Mouse (Mus musculus): ENCODE measurements around the gene Nmi. TPM values are rescaled to one million over a fixed set of nuclear protein-coding genes. Genes with fewer than 3 reads are reported as not detected.
"Not testable (repeated sequence)": the region's sequence is repeated elsewhere in the genome, so short reads cannot be mapped to it uniquely, and the experiment has no call there.

Nmi gene
- 6.8 and 9.7 TPM in 2 replicates for polyA plus RNA-seq (2014; fragmentation: Nextera tagmentation; extraction: Ambion mirVana)

DNA sequence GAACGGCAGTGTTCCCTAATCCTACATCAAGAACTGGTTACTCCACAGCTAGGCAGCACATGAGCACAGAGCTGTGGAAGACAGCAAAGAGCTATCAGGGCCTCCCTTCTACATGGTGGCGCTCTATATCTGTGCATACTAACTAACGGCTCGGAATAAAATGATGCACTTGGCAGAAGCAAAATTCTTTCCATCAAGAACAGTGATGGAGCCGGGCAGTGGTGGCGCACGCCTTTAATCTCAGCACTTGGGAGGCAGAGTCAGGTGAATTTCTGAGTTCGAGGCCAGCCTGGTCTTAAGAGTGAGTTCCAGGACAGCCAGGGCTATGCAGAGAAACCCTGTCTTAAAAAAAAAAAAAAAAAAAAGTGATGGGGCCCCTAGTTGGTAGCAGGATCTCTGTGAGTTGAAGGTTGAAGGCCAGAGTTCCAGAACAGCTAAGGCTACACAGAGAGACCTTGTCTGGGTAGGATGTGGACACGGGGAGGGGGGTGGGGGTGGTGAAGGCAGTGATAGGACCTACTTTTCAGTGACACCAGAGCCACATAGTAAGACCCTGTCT is at the start of gene Nmi:
TSS of gene Nmi (minus strand) at position 85 of the 559 bp plus-strand sequence.
- Histone ChIP-seq H3K36me3 (ENCODE audit: control insufficient read depth, insufficient read depth, low read length) (no peaks in the 10 kb centered on the region), H3K27ac (ENCODE audit: low read depth, low read length) (no peak within 1 kb of the TSS), H3K4me1 (ENCODE audit: control insufficient read depth, insufficient read depth, low read length) (no peaks in the 10 kb centered on the region), H3K4me3 (ENCODE audit: low read depth, low read length) (peak within 1 kb of the TSS; percentile 43), H3K4me2 (ENCODE audit: low read depth) (peak within 1 kb of the TSS; percentile 65), H3K9me3 (ENCODE audit: control insufficient read depth, low read length) (no peaks in the 10 kb centered on the region), H3K9ac (ENCODE audit: low read length) (peak within 1 kb of the TSS; percentile 57), H3K27me3 (ENCODE audit: control insufficient read depth, insufficient read depth, low read length) (no peaks in the 10 kb centered on the region)
- ATAC-seq (ENCODE audit: insufficient read depth, low FRiP score, low TSS enrichment) = no peak
- 81% methylated on average over 9 of the region's 9 CpGs for WGBS
- no peak for DNase-seq (ENCODE audit: low spot score)

DNA sequence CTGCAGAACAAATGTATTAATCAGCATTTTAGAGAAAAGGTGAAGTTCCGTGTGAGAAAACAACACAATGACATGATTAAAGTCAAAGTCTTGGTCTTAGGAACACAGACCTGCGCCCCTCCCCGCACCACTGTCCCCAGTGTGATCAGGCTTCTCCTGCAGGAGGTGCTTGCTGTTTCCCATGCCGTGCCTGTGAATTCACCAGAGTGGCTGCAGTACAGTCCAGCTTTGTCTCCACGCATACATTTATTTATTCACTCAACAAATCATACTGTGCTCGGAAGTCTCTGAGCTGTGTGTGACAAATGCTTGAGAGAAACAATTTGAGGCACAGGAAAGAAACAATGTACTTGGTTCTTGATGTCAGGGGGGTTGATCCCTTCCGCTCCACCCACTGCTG is 43.1 kb upstream of the Nmi start:
- 34% methylated on average over 7 of the region's 7 CpGs for WGBS
- ATAC-seq (ENCODE audit: insufficient read depth, low FRiP score, low TSS enrichment) = no peak
- H3K4me1 ChIP-seq (ENCODE audit: control insufficient read depth, insufficient read depth, low read length) = no peaks in the 10 kb centered on the region
- no peaks in the 10 kb centered on the region for H3K36me3 ChIP-seq (ENCODE audit: control insufficient read depth, insufficient read depth, low read length)
- DNase-seq (ENCODE audit: low spot score) = no peak
- H3K9me3 ChIP-seq (ENCODE audit: control insufficient read depth, low read length) = no peaks in the 10 kb centered on the region
- H3K27ac ChIP-seq (ENCODE audit: low read depth, low read length) = no peak overlapping the region
- no peaks in the 10 kb centered on the region for H3K27me3 ChIP-seq (ENCODE audit: control insufficient read depth, insufficient read depth, low read length)
- no peak overlapping the region for H3K4me2 ChIP-seq (ENCODE audit: low read depth)
- H3K4me3 ChIP-seq (ENCODE audit: low read depth, low read length) = no peak overlapping the region
- no peak overlapping the region for H3K9ac ChIP-seq (ENCODE audit: low read length)

DNA sequence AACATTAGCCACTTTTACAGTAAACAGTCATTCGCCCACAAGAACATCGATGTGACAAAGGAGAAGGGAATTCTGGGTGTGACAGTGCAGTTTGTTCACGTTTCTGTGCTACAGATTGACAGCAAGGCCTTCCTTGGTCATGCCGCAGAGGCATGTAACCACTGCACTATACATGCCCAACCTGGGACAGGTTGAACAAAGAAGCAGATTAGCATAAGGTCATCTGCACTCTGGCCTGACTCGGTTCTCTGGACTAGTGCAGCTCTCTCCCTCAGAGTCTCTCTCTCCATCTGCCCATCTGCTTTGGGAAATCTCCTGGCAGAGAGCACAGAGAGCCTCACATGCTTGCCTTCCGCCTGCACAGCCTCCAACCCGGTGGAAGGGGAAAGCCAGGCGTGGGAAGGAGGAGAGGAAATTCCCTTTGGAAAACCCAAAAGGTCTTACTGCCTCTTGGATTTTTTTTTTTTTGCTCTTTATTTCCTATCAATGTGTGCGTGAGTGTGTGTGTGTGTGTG is 40.1 kb upstream of the Nmi start:
- H3K27me3 ChIP-seq (ENCODE audit: control insufficient read depth, insufficient read depth, low read length) = no peaks in the 10 kb centered on the region
- H3K9me3 ChIP-seq (ENCODE audit: control insufficient read depth, low read length) = no peaks in the 10 kb centered on the region
- no peak overlapping the region for H3K4me3 ChIP-seq (ENCODE audit: low read depth, low read length)
- H3K9ac ChIP-seq (ENCODE audit: low read length) = no peak overlapping the region
- H3K27ac ChIP-seq (ENCODE audit: low read depth, low read length) = no peak overlapping the region
- no peak for ATAC-seq (ENCODE audit: insufficient read depth, low FRiP score, low TSS enrichment)
- DNase-seq (ENCODE audit: low spot score) = no peak
- no peaks in the 10 kb centered on the region for H3K36me3 ChIP-seq (ENCODE audit: control insufficient read depth, insufficient read depth, low read length)
- 73% methylated on average over 9 of the region's 9 CpGs for WGBS
- no peak overlapping the region for H3K4me2 ChIP-seq (ENCODE audit: low read depth)
- no peaks in the 10 kb centered on the region for H3K4me1 ChIP-seq (ENCODE audit: control insufficient read depth, insufficient read depth, low read length)

DNA sequence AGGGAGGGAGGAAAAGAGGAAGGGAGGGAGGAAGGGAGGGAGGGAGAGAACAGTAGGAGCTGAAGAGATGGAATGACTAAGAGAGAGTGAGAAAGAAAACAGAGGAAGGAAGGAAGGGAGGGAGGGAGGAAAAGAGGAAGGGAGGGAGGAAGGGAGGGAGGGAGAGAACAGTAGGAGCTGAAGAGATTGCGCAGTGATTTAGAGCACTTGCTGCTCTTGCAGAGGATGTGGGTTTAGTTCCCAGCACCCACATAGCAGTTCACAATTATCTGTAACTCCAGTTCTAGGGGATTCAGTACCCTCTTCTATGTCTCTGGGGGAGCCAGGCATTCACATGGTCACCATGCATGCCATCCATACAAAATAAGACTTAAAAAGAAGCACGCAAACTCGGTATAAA is 38.5 kb upstream of the Nmi start:
- not testable (repeated sequence) for H3K27ac ChIP-seq (ENCODE audit: low read depth, low read length); H3K27me3 ChIP-seq (ENCODE audit: control insufficient read depth, insufficient read depth, low read length); ATAC-seq (ENCODE audit: insufficient read depth, low FRiP score, low TSS enrichment); H3K36me3 ChIP-seq (ENCODE audit: control insufficient read depth, insufficient read depth, low read length); H3K9me3 ChIP-seq (ENCODE audit: control insufficient read depth, low read length); H3K4me1 ChIP-seq (ENCODE audit: control insufficient read depth, insufficient read depth, low read length); H3K4me2 ChIP-seq (ENCODE audit: low read depth); DNase-seq (ENCODE audit: low spot score); H3K9ac ChIP-seq (ENCODE audit: low read length); H3K4me3 ChIP-seq (ENCODE audit: low read depth, low read length)
- 90% methylated on average over 3 of the region's 3 CpGs for WGBS

DNA sequence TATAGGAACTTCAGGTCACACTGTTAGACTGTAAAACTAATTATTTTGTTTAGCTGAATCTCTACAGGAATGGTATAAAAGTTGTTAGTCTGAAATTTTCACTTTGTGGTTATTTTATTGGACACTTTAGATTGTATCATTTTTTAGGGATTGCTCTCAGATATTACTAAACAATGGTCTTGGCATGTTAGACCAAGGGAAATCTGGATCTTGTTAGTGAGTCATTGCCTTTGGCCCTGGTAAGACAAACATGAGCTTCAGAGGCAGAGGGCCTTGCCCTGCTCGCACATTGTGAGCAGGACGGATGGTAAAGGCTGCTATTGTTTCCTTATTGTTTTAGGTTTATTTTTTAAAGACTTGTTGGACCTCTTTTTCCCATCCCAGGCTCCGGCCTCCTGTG is 33.1 kb upstream of the Nmi start:
- DNase-seq (ENCODE audit: low spot score) (no peak), ATAC-seq (ENCODE audit: insufficient read depth, low FRiP score, low TSS enrichment) (no peak)
- Histone ChIP-seq H3K27me3 (ENCODE audit: control insufficient read depth, insufficient read depth, low read length) (no peaks in the 10 kb centered on the region), H3K36me3 (ENCODE audit: control insufficient read depth, insufficient read depth, low read length) (no peaks in the 10 kb centered on the region), H3K27ac (ENCODE audit: low read depth, low read length) (no peak overlapping the region), H3K4me1 (ENCODE audit: control insufficient read depth, insufficient read depth, low read length) (no peaks in the 10 kb centered on the region), H3K9ac (ENCODE audit: low read length) (no peak overlapping the region), H3K9me3 (ENCODE audit: control insufficient read depth, low read length) (no peaks in the 10 kb centered on the region), H3K4me2 (ENCODE audit: low read depth) (no peak overlapping the region), H3K4me3 (ENCODE audit: low read depth, low read length) (no peak overlapping the region)
- 66% methylated on average over 3 of the region's 3 CpGs for WGBS

DNA sequence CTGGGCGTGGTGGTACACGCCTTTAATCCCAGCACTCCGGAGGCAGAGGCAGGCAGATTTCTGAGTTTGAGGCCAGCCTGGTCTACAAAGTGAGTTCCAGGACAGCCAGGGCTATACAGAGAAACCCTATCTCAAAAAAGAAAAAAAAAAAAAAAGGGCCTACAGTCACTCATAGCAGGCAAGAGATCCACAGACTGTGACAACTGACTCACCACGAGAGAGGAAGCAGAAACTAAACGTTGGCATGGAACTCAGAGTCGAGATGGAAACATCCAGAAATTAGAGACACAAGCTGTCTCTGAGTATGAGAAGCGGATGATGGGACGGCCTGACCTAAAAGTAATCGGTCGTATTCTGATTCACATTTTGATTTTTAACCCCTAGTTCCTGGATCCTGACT is 29.0 kb upstream of the Nmi start:
- 92% methylated on average over 10 of the region's 10 CpGs for WGBS
- not testable (repeated sequence) for H3K36me3 ChIP-seq (ENCODE audit: control insufficient read depth, insufficient read depth, low read length)

DNA sequence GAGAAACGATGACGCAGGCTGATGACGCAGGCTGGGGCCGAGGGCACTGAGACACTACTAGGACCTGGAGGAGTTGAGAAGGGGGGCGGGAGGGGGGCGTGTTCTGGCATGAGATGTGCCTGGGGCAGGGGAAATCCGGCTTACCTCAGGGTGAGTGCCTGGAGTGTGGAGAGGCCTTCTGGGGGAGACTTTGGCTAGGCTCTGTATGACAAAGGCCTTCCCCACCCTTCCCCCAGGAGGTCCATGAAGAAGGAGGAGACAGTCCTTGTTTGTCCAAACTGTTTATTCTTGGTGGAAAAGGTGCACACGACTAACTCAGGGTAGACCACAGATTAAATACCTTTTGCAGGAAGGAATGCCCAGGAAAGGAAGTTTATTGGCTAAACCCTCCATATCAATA is 28.2 kb upstream of the Nmi start:
- Histone ChIP-seq H3K4me3 (ENCODE audit: low read depth, low read length) (no peak overlapping the region), H3K36me3 (ENCODE audit: control insufficient read depth, insufficient read depth, low read length) (no peaks in the 10 kb centered on the region), H3K4me1 (ENCODE audit: control insufficient read depth, insufficient read depth, low read length) (no peaks in the 10 kb centered on the region), H3K9me3 (ENCODE audit: control insufficient read depth, low read length) (no peaks in the 10 kb centered on the region), H3K4me2 (ENCODE audit: low read depth) (no peak overlapping the region), H3K27ac (ENCODE audit: low read depth, low read length) (no peak overlapping the region), H3K9ac (ENCODE audit: low read length) (no peak overlapping the region), H3K27me3 (ENCODE audit: control insufficient read depth, insufficient read depth, low read length) (no peaks in the 10 kb centered on the region)
- no peak for DNase-seq (ENCODE audit: low spot score)
- ATAC-seq (ENCODE audit: insufficient read depth, low FRiP score, low TSS enrichment) = no peak
- 84% methylated on average over 8 of the region's 8 CpGs for WGBS

More for the DNA sequence above, 29.0 kb upstream of the Nmi start:
- not testable (repeated sequence) for H3K4me1 ChIP-seq (ENCODE audit: control insufficient read depth, insufficient read depth, low read length); H3K9ac ChIP-seq (ENCODE audit: low read length); H3K4me3 ChIP-seq (ENCODE audit: low read depth, low read length); H3K27me3 ChIP-seq (ENCODE audit: control insufficient read depth, insufficient read depth, low read length); ATAC-seq (ENCODE audit: insufficient read depth, low FRiP score, low TSS enrichment); H3K27ac ChIP-seq (ENCODE audit: low read depth, low read length); DNase-seq (ENCODE audit: low spot score); H3K4me2 ChIP-seq (ENCODE audit: low read depth); H3K9me3 ChIP-seq (ENCODE audit: control insufficient read depth, low read length)

DNA sequence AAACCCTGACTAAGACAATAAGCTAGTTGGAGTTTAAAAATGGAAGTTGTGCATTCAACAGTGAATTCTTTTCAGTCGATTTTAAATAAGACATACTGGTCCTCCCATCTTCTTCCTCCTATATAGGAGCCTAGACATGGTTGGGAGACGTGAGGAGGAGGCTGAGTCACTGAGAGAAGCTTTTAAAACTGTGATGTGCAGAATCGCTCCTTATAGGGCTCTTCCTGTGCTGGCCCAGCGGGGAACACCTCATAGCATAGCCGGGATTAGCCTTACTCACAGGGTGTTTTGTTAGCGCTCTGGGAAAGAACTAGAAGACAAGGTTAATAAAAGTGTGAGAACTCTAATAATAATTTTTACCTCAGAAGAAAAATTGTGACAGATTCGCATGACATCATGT is 26.7 kb upstream of the Nmi start:
- H3K27me3 ChIP-seq (ENCODE audit: control insufficient read depth, insufficient read depth, low read length) = no peaks in the 10 kb centered on the region
- DNase-seq (ENCODE audit: low spot score) = no peak
- ATAC-seq (ENCODE audit: insufficient read depth, low FRiP score, low TSS enrichment) = no peak
- no peak overlapping the region for H3K9ac ChIP-seq (ENCODE audit: low read length)
- H3K9me3 ChIP-seq (ENCODE audit: control insufficient read depth, low read length) = no peaks in the 10 kb centered on the region
- H3K4me3 ChIP-seq (ENCODE audit: low read depth, low read length) = no peak overlapping the region
- H3K36me3 ChIP-seq (ENCODE audit: control insufficient read depth, insufficient read depth, low read length) = no peaks in the 10 kb centered on the region
- no peak overlapping the region for H3K4me2 ChIP-seq (ENCODE audit: low read depth)
- H3K4me1 ChIP-seq (ENCODE audit: control insufficient read depth, insufficient read depth, low read length) = no peaks in the 10 kb centered on the region
- H3K27ac ChIP-seq (ENCODE audit: low read depth, low read length) = no peak overlapping the region
- WGBS = 60% methylated on average over 7 of the region's 7 CpGs

DNA sequence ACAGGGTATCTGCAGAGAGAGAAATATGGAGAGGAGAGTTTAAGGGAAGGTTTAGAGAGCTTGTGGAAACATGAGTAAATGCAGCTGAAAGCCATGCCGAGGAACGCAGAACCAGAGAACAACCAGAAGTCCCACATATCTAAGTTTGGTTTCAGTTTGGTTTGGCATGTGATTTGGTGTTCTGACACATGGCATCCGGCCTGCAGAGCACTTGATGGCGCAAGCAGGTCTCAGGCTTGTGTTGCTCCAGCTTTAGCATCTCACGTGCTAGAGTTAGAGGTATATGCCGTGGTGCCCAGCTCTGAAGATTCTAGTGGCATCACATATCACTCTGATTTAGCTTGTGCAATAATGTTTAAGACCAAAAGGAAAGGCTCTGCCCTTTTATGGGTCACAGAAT is 18.2 kb upstream of the Nmi start:
- no peak for ATAC-seq (ENCODE audit: insufficient read depth, low FRiP score, low TSS enrichment)
- DNase-seq (ENCODE audit: low spot score) = no peak
- no peaks in the 10 kb centered on the region for H3K27me3 ChIP-seq (ENCODE audit: control insufficient read depth, insufficient read depth, low read length)
- H3K4me1 ChIP-seq (ENCODE audit: control insufficient read depth, insufficient read depth, low read length) = no peaks in the 10 kb centered on the region
- H3K36me3 ChIP-seq (ENCODE audit: control insufficient read depth, insufficient read depth, low read length) = no peaks in the 10 kb centered on the region
- no peaks in the 10 kb centered on the region for H3K9me3 ChIP-seq (ENCODE audit: control insufficient read depth, low read length)
- no peak overlapping the region for H3K9ac ChIP-seq (ENCODE audit: low read length)
- 95% methylated on average over 6 of the region's 6 CpGs for WGBS
- H3K27ac ChIP-seq (ENCODE audit: low read depth, low read length) = no peak overlapping the region
- H3K4me3 ChIP-seq (ENCODE audit: low read depth, low read length) = no peak overlapping the region
- no peak overlapping the region for H3K4me2 ChIP-seq (ENCODE audit: low read depth)

Data from neural tube, embryonic 11.5 days (tissue).